ENCODE assay signal across 9 mouse cellular contexts in the genomic region with DNA sequence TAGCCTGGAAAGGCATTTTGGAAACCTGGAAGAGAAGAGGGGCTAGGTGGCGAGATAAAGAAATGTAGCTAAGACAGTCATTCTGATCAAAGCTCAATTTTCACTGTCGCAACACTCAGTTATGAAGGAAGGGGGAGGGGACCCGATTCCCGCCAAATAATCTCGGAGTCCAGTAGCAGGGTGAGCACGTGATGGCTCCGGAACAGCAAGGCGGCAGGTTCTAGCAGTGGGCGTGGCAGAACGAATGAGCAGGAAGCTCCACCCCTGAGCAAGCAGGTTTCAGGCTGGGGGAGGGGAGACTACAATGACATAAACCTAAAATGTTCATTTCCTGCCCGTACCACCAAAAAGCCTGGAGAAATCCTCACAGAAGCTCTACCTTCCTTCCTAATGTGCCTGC. TPM values are rescaled to one million over a fixed set of nuclear protein-coding genes. Genes with fewer than 3 reads are reported as not detected.
DNase-seq lines count a peak whose midpoint lies in the region; ATAC-seq and TF ChIP-seq lines count a peak whose summit lies in the region.
"Not testable (repeated sequence)": the region's sequence is repeated elsewhere in the genome, so short reads cannot be mapped to it uniquely, and the experiment has no call there.
"Had no signal": no experiment of that assay in that cellular context is flagged by ENCODE, and none has a peak within 500 bp of the region (broad histone marks: within the 10 kb centered on the region; RNA-seq: fewer than 3 reads in every experiment).

No protein-coding gene starts in this region.

- not testable (repeated sequence) for TF ChIP-seq CTCF in CH12.LX (conservative IDR thresholded peaks at IDR 0.05 in 1 of 2, IDR thresholded peaks at IDR 0.05 in 1 of 2; ENCODE audit: low read depth in 2 of 2, low read length in 2 of 2)

- not testable (repeated sequence) for TF ChIP-seq EP300 in CH12.LX (IDR thresholded peaks at IDR 0.05; ENCODE audit: low read length)

- not testable (repeated sequence) for DNase-seq in CH12.LX (ENCODE audit: extremely low read depth)
- DNase-seq in gastrocnemius, adult 8-10 months (ENCODE audit: low spot score in 2 of 2), result peak; percentile 12 to 27
- DNase-seq in heart, adult 9 months (ENCODE audit: low spot score in 2 of 2), result peak; percentile 43 to 55
- DNase-seq in kidney, adult 11 months, result peak; percentile 12
- peak; percentile 18 to 39 for DNase-seq in kidney, postnatal 4 days

- H3K4me3 ChIP-seq in CH12.LX (replicated peaks in 1 of 3; ENCODE audit: low read depth in 2 of 3, low read length in 2 of 3, poor library complexity in 1 of 3); heart, embryonic 15.5 days; stomach, embryonic 14.5 days (ENCODE audit: low read depth, low read length): not testable (repeated sequence)

- H3K9ac ChIP-seq in CH12.LX (ENCODE audit: insufficient read depth, low read depth); heart, embryonic 15.5 days; stomach, embryonic 14.5 days (replicated peaks; ENCODE audit: low read depth, low read length): not testable (repeated sequence)

- H3K27ac ChIP-seq in CH12.LX (ENCODE audit: insufficient read depth, low read depth), result not testable (repeated sequence)
- H3K27ac ChIP-seq in heart, embryonic 15.5 days, result peak overlapping the region; percentile 69
- H3K27ac ChIP-seq in stomach, embryonic 14.5 days (ENCODE audit: low read length), result peak overlapping the region; percentile 74

- not testable (repeated sequence) for H3K4me1 ChIP-seq in CH12.LX (ENCODE audit: control insufficient read depth in 1 of 2, insufficient read depth in 2 of 2)
- peaks cover 20% of the 10 kb centered on the region for H3K4me1 ChIP-seq in heart, embryonic 15.5 days (replicated peaks)
- H3K4me1 ChIP-seq in stomach, embryonic 14.5 days (ENCODE audit: control insufficient read depth, insufficient read depth, low read length), result peaks cover 16% of the 10 kb centered on the region; the same call in 1 of the 2 replicates

- ATAC-seq in heart, embryonic 15.5 days (replicated peaks; ENCODE audit: insufficient number of reproducible peaks, insufficient read depth, low FRiP score, low read depth); stomach, embryonic 14.5 days (ENCODE audit: insufficient number of reproducible peaks, insufficient read depth, low FRiP score, low read depth): not testable (repeated sequence)

- in situ Hi-C loops in CH12.LX (cut with MboI; ENCODE audit: low pct_ligation_motif_present, low pct_unique_long_range_greater_than_20kb, low sequenced_read_pairs), result not testable (repeated sequence)

- H3K79me2 ChIP-seq in CH12.LX (replicated peaks; ENCODE audit: control insufficient read depth, extremely low read depth, insufficient read depth, poor library complexity, severe bottlenecking), result not testable (repeated sequence)

- H3K4me2 ChIP-seq in CH12.LX (ENCODE audit: insufficient read depth, low read depth, poor library complexity, severe bottlenecking), result peak overlapping the region; percentile 35; the same call in 1 of the 2 replicates
- H3K4me2 ChIP-seq in heart, embryonic 15.5 days; stomach, embryonic 14.5 days (replicated peaks; ENCODE audit: low read depth, low read length): not testable (repeated sequence)

- not testable (repeated sequence) for TF ChIP-seq POLR2A in CH12.LX (IDR thresholded peaks at IDR 0.05; ENCODE audit: low read depth, low read length)

- 65% methylated on average over 11 of the region's 11 CpGs for WGBS in heart, embryonic 15.5 days
- WGBS in stomach, embryonic 14.5 days, result 67% methylated on average over 11 of the region's 11 CpGs

- H3K27me3 ChIP-seq in CH12.LX (replicated peaks); heart, embryonic 15.5 days; stomach, embryonic 14.5 days (ENCODE audit: control insufficient read depth, insufficient read depth, low read length): not testable (repeated sequence)

- not testable (repeated sequence) for TF ChIP-seq RAD21 in CH12.LX (IDR thresholded peaks at IDR 0.05; ENCODE audit: low read depth, low read length)

- H3K9me3 ChIP-seq in CH12.LX (replicated peaks; ENCODE audit: low read length); heart, embryonic 15.5 days (replicated peaks); stomach, embryonic 14.5 days (ENCODE audit: control insufficient read depth, low read depth, low read length): not testable (repeated sequence)

- dilution Hi-C loops in CH12.LX (cut with MboI; ENCODE audit: extremely low pct_ligation_motif_present, extremely low pct_unique_long_range_greater_than_20kb, low sequenced_read_pairs), result not testable (repeated sequence)

- H3K36me3 ChIP-seq in CH12.LX (replicated peaks in 1 of 2; ENCODE audit: control insufficient read depth in 1 of 2, insufficient read depth in 1 of 2, low read length in 1 of 2); heart, embryonic 15.5 days; stomach, embryonic 14.5 days (ENCODE audit: control insufficient read depth, insufficient read depth, low read length): not testable (repeated sequence)

TF ChIP-seq in CH12.LX, 34 proteins besides CTCF, POLR2A, EP300 and RAD21:
- peak; percentile 9; the same call in 1 of the 2 replicates for TF ChIP-seq USF1 (IDR thresholded peaks at IDR 0.05; ENCODE audit: low read depth, low read length)
- peak; percentile 48 for TF ChIP-seq BHLHE40 (IDR thresholded peaks at IDR 0.05; ENCODE audit: low read depth, low read length)

RNA-seq across cellular contexts. Expression of a gene that starts 13.7 kb away (rescaled TPM):
- total RNA-seq in CH12.LX (2012; rRNA removed) (not detected in 2 replicates), CH12.LX (2014; rRNA removed) (0.15 TPM in 1 of 2 replicates, not detected in the other)
- polyA plus RNA-seq in CH12.LX (2012; ENCODE audit: insufficient read length, low read depth), result not detected in 2 replicates
- total RNA-seq in gastrocnemius, adult 8-10 months (2022), result 100 to 1,000 TPM; 733 to 955 (median 812) TPM
- polyA plus RNA-seq in heart, embryonic 15.5 days (2015; fragmentation: Nextera tagmentation; extraction: Ambion mirVana), result 148 and 174 TPM in 2 replicates
- 162 and 164 TPM in 2 replicates for polyA plus RNA-seq in stomach, embryonic 14.5 days (2014; fragmentation: Nextera tagmentation; extraction: Ambion mirVana)
- total RNA-seq: MEL had no signal
- polyA plus RNA-seq: Patski had no signal

Comparison
In these comparisons a context has a peak if more than half of its experiments do, and no peak if none do; other contexts are left out.
1. RNA of a gene that starts 13.7 kb away (polyA plus RNA-seq): 148 to 174 TPM in heart, embryonic 15.5 days and 162 to 164 TPM in stomach, embryonic 14.5 days; not detected in CH12.LX; every median in the first group is over 100 times any median in the second.